Mouse (Mus musculus) central nervous system, embryonic 18 days (tissue): ENCODE data around the gene Olfr1436. TPM values are rescaled to one million over a fixed set of nuclear protein-coding genes. Genes with fewer than 3 reads are reported as not detected.

ENCODE experiments used
- polyA plus RNA-seq: library from polyadenylated mRNA; depleted of rRNA; stranded (reverse); fragments of >200 nt; gene quantifications from 2 replicates; pipeline ENCODE4 v1.2.3, GENCODE M21; 2012; rRNA removed

Gene Olfr1436
- polyA plus RNA-seq = not detected in 2 replicates

GRCm38 (mm10) chr19:12299030-12299429 is at the start of gene Olfr1436:
Gene Olfr1436 (minus strand): TSS chr19:12299130.

GRCm38 (mm10) chr19:12335810-12336209 is 36.9 kb upstream of the Olfr1436 start, which contains the start of gene Olfr1438-ps1:
Gene Olfr1438-ps1 (minus strand): TSS chr19:12335910.

GRCm38 (mm10) chr19:12325001-12325400 is 26.1 kb upstream of the Olfr1436 start, which contains the start of gene Olfr1437:
Gene Olfr1437 (minus strand): TSS chr19:12325101.

GRCm38 (mm10) chr19:12279554-12279953 is 19.4 kb downstream of the Olfr1436 start, which contains the start of gene Olfr1434:
Gene Olfr1434 (plus strand): TSS chr19:12279854.

GRCm38 (mm10) chr19:12260732-12261131 is 38.2 kb downstream of the Olfr1436 start, which contains the start of gene Olfr235:
Gene Olfr235 (plus strand): TSS chr19:12261032.

Other genes with a start within 250 kb of the Olfr1436 start
- gene Olfr1424, start 236.4 kb downstream of the Olfr1436 start, polyA plus RNA-seq = 0.14 TPM in 1 of 2 replicates, not detected in the other
- gene Olfr1425, start 221.4 kb downstream of the Olfr1436 start, polyA plus RNA-seq = not detected in 2 replicates
- not detected in 2 replicates for gene Olfr1426, start 207.1 kb downstream of the Olfr1436 start, polyA plus RNA-seq
- gene Olfr1427, start 195.8 kb downstream of the Olfr1436 start, polyA plus RNA-seq = not detected in 2 replicates
- gene Olfr1428, start 183.2 kb downstream of the Olfr1436 start, polyA plus RNA-seq = not detected in 2 replicates
- gene Olfr76, start 175.9 kb downstream of the Olfr1436 start, polyA plus RNA-seq = not detected in 2 replicates
- gene Olfr1555-ps1, start 129.0 kb downstream of the Olfr1436 start, polyA plus RNA-seq = not detected in 2 replicates
- gene Olfr1431, start 98.5 kb downstream of the Olfr1436 start, polyA plus RNA-seq = not detected in 2 replicates
- not detected in 2 replicates for gene Olfr1432, start 66.5 kb downstream of the Olfr1436 start, polyA plus RNA-seq
- gene Olfr262, start 57.5 kb downstream of the Olfr1436 start, polyA plus RNA-seq = not detected in 2 replicates
- gene Olfr235, start 38.1 kb downstream of the Olfr1436 start, polyA plus RNA-seq = not detected in 2 replicates
- not detected in 2 replicates for gene Olfr1434, start 19.3 kb downstream of the Olfr1436 start, polyA plus RNA-seq
- not detected in 2 replicates for gene Olfr1437, start 26.0 kb upstream of the Olfr1436 start, polyA plus RNA-seq
- not detected in 2 replicates for gene Olfr1438-ps1, start 36.8 kb upstream of the Olfr1436 start, polyA plus RNA-seq
- not detected in 2 replicates for gene Olfr1440, start 88.1 kb upstream of the Olfr1436 start, polyA plus RNA-seq
- not detected in 2 replicates for gene Olfr1441, start 118.3 kb upstream of the Olfr1436 start, polyA plus RNA-seq
- gene Pfpl, start 128.8 kb upstream of the Olfr1436 start, polyA plus RNA-seq = 0.01 TPM in 2 replicates
- gene Mpeg1, start 161.6 kb upstream of the Olfr1436 start, polyA plus RNA-seq = 2.0 and 2.1 TPM in 2 replicates
- gene Dtx4, start 202.3 kb upstream of the Olfr1436 start, polyA plus RNA-seq = 37.1 and 38.0 TPM in 2 replicates
- gene Fam111a, start 246.6 kb upstream of the Olfr1436 start, polyA plus RNA-seq = 4.8 and 5.7 TPM in 2 replicates